Mouse (Mus musculus) neural tube, embryonic 12.5 days (tissue): ENCODE results near the gene Suds3. TPM values are rescaled to one million over a fixed set of nuclear protein-coding genes. Genes with fewer than 3 reads are reported as not detected.

Source experiments
- ATAC-seq: fragments of 200-750 bp; cut with Nextera tagmentation; 2 replicates; pipeline ENCODE4 v1.8.0; 2017; ENCODE audit warnings: low read depth, mild to moderate bottlenecking, moderate TSS enrichment, moderate library complexity; ENCODE audit not compliant: low FRiP score
- H3K27ac ChIP-seq: fragments of 300-500 bp; sonication (generic); 2 replicates; pipeline ENCODE4 v1.5.1; 2016
- H3K27me3 ChIP-seq: fragments of 300-500 bp; sonication (generic); replicated peaks from 2 replicates; pipeline ENCODE4 v1.6.1; 2016; ENCODE audit warnings: mild to moderate bottlenecking
- H3K36me3 ChIP-seq: fragments of 300-500 bp; sonication (generic); 2 replicates; pipeline ENCODE4 v1.6.1; 2016; ENCODE audit warnings: mild to moderate bottlenecking
- H3K4me1 ChIP-seq: fragments of 300-500 bp; sonication (generic); 2 replicates; pipeline ENCODE4 v1.6.1; 2016
- H3K4me2 ChIP-seq: fragments of 300-500 bp; sonication (generic); replicated peaks from 2 replicates; pipeline ENCODE4 v1.6.1; 2016; ENCODE audit warnings: mild to moderate bottlenecking
- H3K4me3 ChIP-seq: fragments of 300-500 bp; sonication (generic); 2 replicates; pipeline ENCODE4 v1.5.1; 2016
- H3K9ac ChIP-seq: fragments of 300-500 bp; sonication (generic); 2 replicates; pipeline ENCODE4 v1.6.1; 2016; ENCODE audit warnings: mild to moderate bottlenecking
- H3K9me3 ChIP-seq: fragments of 300-500 bp; sonication (generic); 2 replicates; pipeline ENCODE4 v1.6.1; 2016; ENCODE audit warnings: mild to moderate bottlenecking
- WGBS: fragments of 180-500 bp; shearing (Covaris S2); methylation state at CpG from one replicate; pipeline ENCODE4 v1.1.7; 2016; 5-methylcytosine and 5-hydroxymethylcytosine counted together
- polyA plus RNA-seq: library from polyadenylated mRNA; unstranded; fragments of >200 nt; fragmentation: Nextera tagmentation; extraction: Ambion mirVana; gene quantifications from 2 replicates; pipeline ENCODE4 v1.2.1, GENCODE M21; 2016

Gene Suds3
- polyA plus RNA-seq, 1 experiment from 2014 or later, result 112 TPM

GRCm38 (mm10) chr5:117108292-117108691 lies 7.6 kb downstream of the Suds3 start:
- peaks cover 96% of the 10 kb centered on the region for H3K36me3 ChIP-seq
- ATAC-seq, result no peak
- no peaks in the 10 kb centered on the region for H3K9me3 ChIP-seq
- H3K4me1 ChIP-seq, result no peaks in the 10 kb centered on the region
- H3K27ac ChIP-seq, result no peak overlapping the region
- 96% methylated on average over 13 of the region's 13 CpGs for WGBS
- no peak overlapping the region for H3K4me2 ChIP-seq
- H3K27me3 ChIP-seq, result no peaks in the 10 kb centered on the region
- H3K4me3 ChIP-seq, result no peak overlapping the region
- no peak overlapping the region for H3K9ac ChIP-seq

GRCm38 (mm10) chr5:117105761-117106160 lies 10.2 kb downstream of the Suds3 start:
- 84% methylated on average over 9 of the region's 9 CpGs for WGBS
- no peak overlapping the region for H3K27ac ChIP-seq
- H3K9ac ChIP-seq, result no peak overlapping the region

GRCm38 (mm10) chr5:117104329-117104728 lies 11.6 kb downstream of the Suds3 start:
- H3K4me3 ChIP-seq, result no peak overlapping the region
- no peak overlapping the region for H3K4me2 ChIP-seq
- WGBS, result 97% methylated on average over 12 of the region's 12 CpGs
- H3K27ac ChIP-seq, result no peak overlapping the region
- H3K9ac ChIP-seq, result no peak overlapping the region
- no peaks in the 10 kb centered on the region for H3K9me3 ChIP-seq
- H3K4me1 ChIP-seq, result no peaks in the 10 kb centered on the region
- ATAC-seq, result no peak
- peaks cover 97% of the 10 kb centered on the region for H3K36me3 ChIP-seq
- no peaks in the 10 kb centered on the region for H3K27me3 ChIP-seq

More at GRCm38 (mm10) chr5:117105761-117106160, 10.2 kb downstream of the Suds3 start:
- ATAC-seq, result no peak
- Histone ChIP-seq H3K4me1 (no peaks in the 10 kb centered on the region), H3K9me3 (no peaks in the 10 kb centered on the region), H3K4me2 (no peak overlapping the region), H3K4me3 (no peak overlapping the region), H3K27me3 (no peaks in the 10 kb centered on the region), H3K36me3 (peaks cover 96% of the 10 kb centered on the region)

- no peaks in the 10 kb centered on the region for H3K4me1 ChIP-seq
- H3K9me3 ChIP-seq, result no peaks in the 10 kb centered on the region
- no peak overlapping the region for H3K27ac ChIP-seq
- H3K9ac ChIP-seq, result no peak overlapping the region
- no peak overlapping the region for H3K4me3 ChIP-seq
- 94% methylated on average over 20 of the region's 20 CpGs for WGBS
- ATAC-seq, result no peak
- no peaks in the 10 kb centered on the region for H3K27me3 ChIP-seq
- H3K4me2 ChIP-seq, result no peak overlapping the region
- H3K36me3 ChIP-seq, result peaks cover 95% of the 10 kb centered on the region
Observed at GRCm38 (mm10) chr5:117103194-117103929, 12.6 kb downstream of the Suds3 start.

GRCm38 (mm10) chr5:117099742-117100141 lies 16.2 kb downstream of the Suds3 start:
- no peak for ATAC-seq
- H3K9me3 ChIP-seq, result no peaks in the 10 kb centered on the region
- no peak overlapping the region for H3K4me3 ChIP-seq
- no peaks in the 10 kb centered on the region for H3K27me3 ChIP-seq
- no peak overlapping the region for H3K9ac ChIP-seq
- 92% methylated on average over 11 of the region's 11 CpGs for WGBS
- peaks cover 74% of the 10 kb centered on the region for H3K36me3 ChIP-seq
- no peak overlapping the region for H3K4me2 ChIP-seq
- H3K4me1 ChIP-seq, result no peaks in the 10 kb centered on the region
- H3K27ac ChIP-seq, result no peak overlapping the region

GRCm38 (mm10) chr5:117099008-117099407 lies 16.9 kb downstream of the Suds3 start:
- no peak overlapping the region for H3K4me3 ChIP-seq
- no peak overlapping the region for H3K9ac ChIP-seq
- H3K4me1 ChIP-seq, result no peaks in the 10 kb centered on the region
- no peak overlapping the region for H3K4me2 ChIP-seq
- no peak for ATAC-seq
- H3K9me3 ChIP-seq, result no peaks in the 10 kb centered on the region
- H3K27me3 ChIP-seq, result no peaks in the 10 kb centered on the region
- H3K36me3 ChIP-seq, result peaks cover 73% of the 10 kb centered on the region
- WGBS, result 79% methylated on average over 5 of the region's 5 CpGs
- H3K27ac ChIP-seq, result no peak overlapping the region

GRCm38 (mm10) chr5:117096716-117097115 lies 19.2 kb downstream of the Suds3 start:
- Histone ChIP-seq H3K4me3 (no peak overlapping the region), H3K36me3 (peaks cover 72% of the 10 kb centered on the region), H3K27me3 (no peaks in the 10 kb centered on the region), H3K4me1 (no peaks in the 10 kb centered on the region), H3K9ac (no peak overlapping the region), H3K9me3 (no peaks in the 10 kb centered on the region), H3K27ac (no peak overlapping the region), H3K4me2 (no peak overlapping the region)
- no peak for ATAC-seq
- WGBS, result 60% methylated on average over 3 of the region's 3 CpGs

- ATAC-seq, result no peak
- H3K9me3 ChIP-seq, result no peaks in the 10 kb centered on the region
- H3K9ac ChIP-seq, result no peak overlapping the region
- H3K27ac ChIP-seq, result no peak overlapping the region
- no peaks in the 10 kb centered on the region for H3K27me3 ChIP-seq
- H3K4me2 ChIP-seq, result no peak overlapping the region
- H3K4me1 ChIP-seq, result no peaks in the 10 kb centered on the region
- 56% methylated on average over 7 of the region's 7 CpGs for WGBS
- H3K4me3 ChIP-seq, result no peak overlapping the region
- H3K36me3 ChIP-seq, result peaks cover 59% of the 10 kb centered on the region
Observed at GRCm38 (mm10) chr5:117094431-117094830, 21.5 kb downstream of the Suds3 start.

GRCm38 (mm10) chr5:117089786-117090185 lies 26.1 kb downstream of the Suds3 start:
- no peak for ATAC-seq
- Histone ChIP-seq H3K9ac (no peak overlapping the region), H3K27me3 (no peaks in the 10 kb centered on the region), H3K36me3 (peaks cover 37% of the 10 kb centered on the region), H3K9me3 (no peaks in the 10 kb centered on the region), H3K4me3 (no peak overlapping the region), H3K27ac (no peak overlapping the region), H3K4me2 (no peak overlapping the region), H3K4me1 (no peaks in the 10 kb centered on the region)
- 33% methylated on average over 4 of the region's 6 CpGs for WGBS

GRCm38 (mm10) chr5:117089147-117089546 lies 26.8 kb downstream of the Suds3 start:
- Histone ChIP-seq H3K9ac (no peak overlapping the region), H3K4me1 (no peaks in the 10 kb centered on the region), H3K27me3 (no peaks in the 10 kb centered on the region), H3K9me3 (no peaks in the 10 kb centered on the region), H3K27ac (no peak overlapping the region), H3K4me2 (no peak overlapping the region), H3K36me3 (peaks cover 31% of the 10 kb centered on the region), H3K4me3 (no peak overlapping the region)
- ATAC-seq, result no peak
- WGBS, result 62% methylated on average over 3 of the region's 3 CpGs

GRCm38 (mm10) chr5:117087718-117088117 lies 28.2 kb downstream of the Suds3 start:
- H3K4me2 ChIP-seq, result peak overlapping the region; percentile 38
- H3K27me3 ChIP-seq, result no peaks in the 10 kb centered on the region
- H3K27ac ChIP-seq, result no peak overlapping the region
- H3K4me1 ChIP-seq, result no peaks in the 10 kb centered on the region
- H3K9ac ChIP-seq, result no peak overlapping the region
- no peak for ATAC-seq
- H3K4me3 ChIP-seq, result no peak overlapping the region
- H3K9me3 ChIP-seq, result no peaks in the 10 kb centered on the region
- peaks cover 19% of the 10 kb centered on the region for H3K36me3 ChIP-seq
- 9% methylated on average over 13 of the region's 13 CpGs for WGBS

- Histone ChIP-seq H3K4me1 (no peaks in the 10 kb centered on the region), H3K27me3 (no peaks in the 10 kb centered on the region), H3K27ac (no peak overlapping the region), H3K9ac (no peak overlapping the region), H3K4me3 (no peak overlapping the region), H3K36me3 (no peaks in the 10 kb centered on the region), H3K4me2 (peak overlapping the region; percentile 43), H3K9me3 (0 out of 2 replicates have a peak, but pooled peaks cover 4% of the 10 kb centered on the region)
- 17% methylated on average over 10 of the region's 10 CpGs for WGBS
- no peak for ATAC-seq
Observed at GRCm38 (mm10) chr5:117069498-117069894, 46.4 kb downstream of the Suds3 start.
